Mouse (Mus musculus): Measurements from ENCODE around the gene Capn10. TPM values are rescaled to one million over a fixed set of nuclear protein-coding genes. Genes with fewer than 3 reads are reported as not detected.
A peak's percentile ranks its signal among the peaks of the same experiment; 100 is the strongest.

Gene Capn10
- 34.5 and 36.5 TPM in 2 replicates for polyA plus RNA-seq (2015; fragmentation: Nextera tagmentation; extraction: Ambion mirVana)

DNA sequence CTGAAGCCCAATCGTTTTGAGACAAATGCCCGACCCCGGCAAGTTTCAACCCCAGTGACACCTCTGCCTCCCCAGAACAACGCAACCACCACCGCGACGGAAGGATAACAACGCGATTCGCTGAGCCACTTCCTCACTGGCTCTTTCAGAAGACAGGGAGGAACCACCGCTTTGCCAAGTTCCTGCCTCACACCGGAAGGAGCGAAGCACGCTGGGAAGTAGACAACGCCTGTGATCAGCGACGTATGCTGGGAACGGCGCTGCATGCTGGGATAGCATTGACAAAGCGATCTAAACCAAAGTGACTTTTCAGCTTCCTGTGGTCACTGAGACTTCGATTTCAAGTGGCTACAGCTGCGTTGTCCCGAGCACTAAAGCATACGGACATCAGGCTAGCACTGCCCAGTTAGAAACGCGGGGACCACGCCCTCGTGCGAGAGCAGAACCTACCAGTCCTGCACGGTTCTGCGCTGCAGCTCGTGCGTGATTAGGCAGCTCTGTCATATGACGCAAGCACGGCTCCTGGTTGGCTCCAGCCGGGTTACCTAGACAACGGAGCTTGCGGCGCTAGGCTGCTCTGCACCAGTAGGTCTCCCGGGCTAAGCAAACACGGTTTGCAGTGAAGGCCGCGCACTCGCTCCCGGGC is at the start of gene Capn10:
Capn10 (plus strand) TSS at position 195 of the 646 bp plus-strand sequence.
- H3K27me3 ChIP-seq = no peaks in the 10 kb centered on the region
- H3K9me3 ChIP-seq (replicated peaks) = no peaks in the 10 kb centered on the region
- WGBS = under 1% methylated on average over 45 of the region's 45 CpGs
- peaks cover 23% of the 10 kb centered on the region for H3K4me1 ChIP-seq
- peak within 1 kb of the TSS; percentile 67 for H3K9ac ChIP-seq
- peaks cover 17% of the 10 kb centered on the region for H3K36me3 ChIP-seq
- peak within 1 kb of the TSS; percentile 99 for H3K27ac ChIP-seq (replicated peaks)
- H3K4me3 ChIP-seq (replicated peaks) = peak within 1 kb of the TSS; percentile 89
- peak; percentile 99 for ATAC-seq (ENCODE audit: insufficient number of reproducible peaks, low FRiP score, low TSS enrichment, low read depth)
- peak within 1 kb of the TSS; percentile 82 for H3K4me2 ChIP-seq (replicated peaks)

- Histone ChIP-seq H3K27ac (replicated peaks) (no peak overlapping the region), H3K36me3 (no peaks in the 10 kb centered on the region), H3K4me1 (no peaks in the 10 kb centered on the region), H3K9ac (no peak overlapping the region), H3K4me3 (replicated peaks) (no peak overlapping the region), H3K4me2 (replicated peaks) (no peak overlapping the region), H3K9me3 (replicated peaks) (no peaks in the 10 kb centered on the region), H3K27me3 (no peaks in the 10 kb centered on the region)
- WGBS = 66% methylated on average over 7 of the region's 7 CpGs
- no peak for ATAC-seq (ENCODE audit: insufficient number of reproducible peaks, low FRiP score, low TSS enrichment, low read depth)
These were observed 45.1 kb upstream of the Capn10 start for GRCm38 (mm10) chr1:92888901-92889655.

DNA sequence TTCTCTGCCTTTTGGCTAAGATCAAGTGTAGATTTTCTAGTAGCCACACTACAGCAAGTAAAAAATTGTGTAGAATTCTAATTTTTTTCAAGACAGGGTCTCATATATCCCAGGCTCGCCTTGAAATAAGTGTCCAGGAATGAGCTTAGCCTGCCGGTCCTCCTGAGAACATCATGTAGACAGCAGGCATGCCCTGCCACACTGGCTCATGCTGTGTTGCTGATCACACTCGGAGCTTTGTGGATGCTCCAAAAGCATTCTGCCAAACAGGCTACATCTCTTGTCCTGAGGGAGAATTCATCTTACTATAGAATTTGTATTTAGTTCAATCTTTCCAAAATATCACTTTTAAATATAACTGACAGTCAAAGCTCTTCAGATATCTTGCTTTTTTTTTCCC is 41.4 kb upstream of the Capn10 start:
- Histone ChIP-seq H3K4me2 (replicated peaks) (no peak overlapping the region), H3K36me3 (no peaks in the 10 kb centered on the region), H3K4me3 (replicated peaks) (no peak overlapping the region), H3K9ac (no peak overlapping the region), H3K4me1 (no peaks in the 10 kb centered on the region), H3K27ac (replicated peaks) (no peak overlapping the region), H3K9me3 (replicated peaks) (no peaks in the 10 kb centered on the region), H3K27me3 (no peaks in the 10 kb centered on the region)
- no peak for ATAC-seq (ENCODE audit: insufficient number of reproducible peaks, low FRiP score, low TSS enrichment, low read depth)
- 59% methylated on average over 3 of the region's 3 CpGs for WGBS

GRCm38 (mm10) chr1:92893896-92894295 is 40.3 kb upstream of the Capn10 start:
- H3K9me3 ChIP-seq (replicated peaks) = no peaks in the 10 kb centered on the region
- no peaks in the 10 kb centered on the region for H3K4me1 ChIP-seq
- no peak overlapping the region for H3K4me2 ChIP-seq (replicated peaks)
- H3K27me3 ChIP-seq = no peaks in the 10 kb centered on the region
- 57% methylated on average over 3 of the region's 3 CpGs for WGBS
- H3K27ac ChIP-seq (replicated peaks) = no peak overlapping the region
- no peak overlapping the region for H3K9ac ChIP-seq
- no peak for ATAC-seq (ENCODE audit: insufficient number of reproducible peaks, low FRiP score, low TSS enrichment, low read depth)
- H3K36me3 ChIP-seq = no peaks in the 10 kb centered on the region
- no peak overlapping the region for H3K4me3 ChIP-seq (replicated peaks)

DNA sequence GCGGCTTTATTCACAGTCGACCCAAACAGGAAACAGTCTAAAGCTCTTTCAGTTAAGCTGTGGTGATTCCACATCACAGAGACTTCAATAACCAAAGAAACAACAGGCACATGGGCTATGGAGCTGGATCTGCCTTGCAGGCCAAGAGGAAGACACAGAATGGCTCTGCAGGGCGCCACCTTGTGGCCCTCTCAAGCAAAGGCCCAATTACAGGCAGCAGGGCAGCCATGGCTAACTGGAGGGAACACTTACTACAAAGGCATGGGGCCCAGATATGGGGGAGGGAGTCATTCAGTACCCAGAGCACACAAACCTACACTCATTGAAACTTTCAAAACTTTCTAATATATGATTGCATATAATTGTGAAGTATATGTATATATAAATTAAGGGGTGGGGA is 39.1 kb upstream of the Capn10 start:
- no peaks in the 10 kb centered on the region for H3K4me1 ChIP-seq
- 5% methylated on average over 3 of the region's 3 CpGs for WGBS
- no peaks in the 10 kb centered on the region for H3K27me3 ChIP-seq
- no peak overlapping the region for H3K27ac ChIP-seq (replicated peaks)
- no peaks in the 10 kb centered on the region for H3K9me3 ChIP-seq (replicated peaks)
- H3K36me3 ChIP-seq = no peaks in the 10 kb centered on the region
- peak; percentile 51; the same call in 1 of the 2 replicates for ATAC-seq (ENCODE audit: insufficient number of reproducible peaks, low FRiP score, low TSS enrichment, low read depth)
- no peak overlapping the region for H3K4me3 ChIP-seq (replicated peaks)
- H3K9ac ChIP-seq = no peak overlapping the region
- H3K4me2 ChIP-seq (replicated peaks) = no peak overlapping the region

DNA sequence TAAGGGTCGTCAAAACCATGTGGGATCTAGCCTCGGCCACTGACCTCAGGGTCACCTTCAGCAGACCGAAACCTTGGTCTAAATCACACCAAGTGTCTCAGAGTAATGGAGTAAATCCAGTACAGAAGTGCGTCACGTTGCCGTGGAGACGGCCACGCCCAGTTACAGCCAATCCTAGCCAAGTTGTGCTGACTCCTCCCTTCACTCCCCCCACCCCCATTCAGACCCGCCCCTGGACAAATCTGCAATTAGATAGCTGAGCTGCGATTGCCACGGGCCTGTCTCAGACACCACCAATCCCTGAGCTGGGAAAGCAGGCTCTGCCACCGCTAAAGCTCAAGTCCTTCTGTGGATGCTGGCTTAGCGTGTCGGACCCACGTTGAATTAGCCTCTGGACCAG is 31.4 kb upstream of the Capn10 start, which contains the start of gene Ankmy1:
Ankmy1 (minus strand) TSS at position 121 of the 400 bp plus-strand sequence.
- no peak within 1 kb of the TSS for H3K27ac ChIP-seq (replicated peaks)
- peak; percentile 48; the same call in 1 of the 2 replicates for ATAC-seq (ENCODE audit: insufficient number of reproducible peaks, low FRiP score, low TSS enrichment, low read depth)
- H3K9me3 ChIP-seq (replicated peaks) = no peaks in the 10 kb centered on the region
- WGBS = under 1% methylated on average over 15 of the region's 15 CpGs
- peaks cover 8% of the 10 kb centered on the region; the same call in 1 of the 2 replicates for H3K27me3 ChIP-seq
- H3K36me3 ChIP-seq = no peaks in the 10 kb centered on the region
- peak within 1 kb of the TSS; percentile 25 for H3K4me3 ChIP-seq (replicated peaks)
- peaks cover 16% of the 10 kb centered on the region for H3K4me1 ChIP-seq
- H3K4me2 ChIP-seq (replicated peaks) = peak within 1 kb of the TSS; percentile 44
- no peak within 1 kb of the TSS for H3K9ac ChIP-seq

- 62% methylated on average over 4 of the region's 4 CpGs for WGBS
- no peak overlapping the region for H3K9ac ChIP-seq
- no peaks in the 10 kb centered on the region for H3K9me3 ChIP-seq (replicated peaks)
- ATAC-seq (ENCODE audit: insufficient number of reproducible peaks, low FRiP score, low TSS enrichment, low read depth) = no peak
- H3K4me1 ChIP-seq = peaks cover 20% of the 10 kb centered on the region
- H3K36me3 ChIP-seq = no peaks in the 10 kb centered on the region
- no peak overlapping the region for H3K4me2 ChIP-seq (replicated peaks)
- H3K27ac ChIP-seq (replicated peaks) = no peak overlapping the region
- peaks cover 8% of the 10 kb centered on the region; the same call in 1 of the 2 replicates for H3K27me3 ChIP-seq
- no peak overlapping the region for H3K4me3 ChIP-seq (replicated peaks)
These were observed 30.5 kb upstream of the Capn10 start for GRCm38 (mm10) chr1:92903627-92904026.

GRCm38 (mm10) chr1:92905703-92906310 is 28.4 kb upstream of the Capn10 start:
- no peak overlapping the region for H3K9ac ChIP-seq
- H3K4me2 ChIP-seq (replicated peaks) = no peak overlapping the region
- WGBS = 90% methylated on average over 2 of the region's 2 CpGs
- no peaks in the 10 kb centered on the region for H3K36me3 ChIP-seq
- no peak overlapping the region for H3K27ac ChIP-seq (replicated peaks)
- H3K4me1 ChIP-seq = peaks cover 30% of the 10 kb centered on the region
- peaks cover 7% of the 10 kb centered on the region; the same call in 1 of the 2 replicates for H3K27me3 ChIP-seq
- no peak for ATAC-seq (ENCODE audit: insufficient number of reproducible peaks, low FRiP score, low TSS enrichment, low read depth)
- H3K4me3 ChIP-seq (replicated peaks) = no peak overlapping the region
- no peaks in the 10 kb centered on the region for H3K9me3 ChIP-seq (replicated peaks)

GRCm38 (mm10) chr1:92906779-92907631 is 27.2 kb upstream of the Capn10 start, which contains the start of gene Dusp28:
TSS of gene Dusp28 (plus strand) at chr1:92906981.
- peak; percentile 89 for ATAC-seq (ENCODE audit: insufficient number of reproducible peaks, low FRiP score, low TSS enrichment, low read depth)
- no peaks in the 10 kb centered on the region for H3K36me3 ChIP-seq
- H3K9me3 ChIP-seq (replicated peaks) = no peaks in the 10 kb centered on the region
- no peaks in the 10 kb centered on the region for H3K27me3 ChIP-seq
- peak within 1 kb of the TSS; percentile 82 for H3K4me3 ChIP-seq (replicated peaks)
- peak within 1 kb of the TSS; percentile 91 for H3K27ac ChIP-seq (replicated peaks)
- H3K9ac ChIP-seq = peak within 1 kb of the TSS; percentile 53
- peak within 1 kb of the TSS; percentile 70 for H3K4me2 ChIP-seq (replicated peaks)
- H3K4me1 ChIP-seq = peaks cover 39% of the 10 kb centered on the region
- WGBS = under 1% methylated on average over 81 of the region's 81 CpGs

GRCm38 (mm10) chr1:92907632-92908360 is 26.4 kb upstream of the Capn10 start:
- H3K36me3 ChIP-seq = no peaks in the 10 kb centered on the region
- H3K27ac ChIP-seq (replicated peaks) = peak overlapping the region; percentile 91
- H3K4me2 ChIP-seq (replicated peaks) = peak overlapping the region; percentile 70
- H3K4me3 ChIP-seq (replicated peaks) = peak overlapping the region; percentile 82
- no peaks in the 10 kb centered on the region for H3K9me3 ChIP-seq (replicated peaks)
- H3K4me1 ChIP-seq = peaks cover 45% of the 10 kb centered on the region
- no peaks in the 10 kb centered on the region for H3K27me3 ChIP-seq
- ATAC-seq (ENCODE audit: insufficient number of reproducible peaks, low FRiP score, low TSS enrichment, low read depth) = no peak
- whole genome bisulfite sequencing = 46% methylated on average over 20 of the region's 20 CpGs
- peak overlapping the region; percentile 53; the same call in 1 of the 2 replicates for H3K9ac ChIP-seq
